Mouse (Mus musculus) brain, embryonic 14.5 days (tissue): ENCODE results near the gene Zfp46.

ENCODE experiments used
- CTCF ChIP-seq: fragments of 200-500 bp; IDR thresholded peaks from 2 replicates; pipeline ENCODE4 v1.5.1; 2012; ENCODE audit warnings: inconsistent platforms, mild to moderate bottlenecking, moderate library complexity, borderline replicate concordance; ENCODE audit not compliant: insufficient read depth, insufficient read length; ENCODE audit errors: extremely low read depth
- POLR2A ChIP-seq: fragments of 200-500 bp; IDR thresholded peaks from 2 replicates; pipeline ENCODE4 v1.6.1; 2012; ENCODE audit warnings: mild to moderate bottlenecking, inconsistent platforms, borderline replicate concordance; ENCODE audit not compliant: poor library complexity, insufficient read depth, insufficient read length, severe bottlenecking; ENCODE audit errors: extremely low read depth

DNA sequence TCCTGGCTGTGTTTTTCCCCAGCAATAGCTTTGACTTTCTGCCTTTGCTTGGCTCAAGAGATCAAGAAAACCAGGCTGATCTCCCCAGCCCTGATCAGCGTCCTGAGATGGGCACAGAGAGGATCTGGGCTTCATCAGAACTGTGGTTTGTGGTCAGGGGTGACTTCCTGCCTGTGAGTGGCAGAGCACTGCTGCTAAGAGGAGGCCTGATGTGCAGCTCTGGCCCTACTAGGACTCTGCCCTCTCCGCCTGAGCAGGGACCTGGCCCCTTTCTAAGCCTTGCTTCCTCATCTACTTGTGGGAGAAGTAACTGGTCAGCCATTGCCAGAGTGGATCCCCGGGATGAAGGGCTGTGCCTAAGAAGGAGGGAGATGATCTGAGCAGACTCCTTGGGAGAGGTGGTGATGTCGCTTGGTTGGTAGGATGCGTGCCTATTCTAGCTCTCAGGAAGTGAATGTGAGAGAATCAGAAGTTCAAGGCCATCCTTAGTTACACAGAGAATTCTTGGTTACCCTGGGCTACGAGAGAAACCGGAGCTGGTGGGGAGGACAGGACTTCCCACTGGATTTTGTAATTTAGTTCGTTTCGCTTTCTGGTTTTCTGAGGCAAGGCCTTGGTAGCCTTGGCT is 17.7 kb upstream of the Zfp46 start:
- TF ChIP-seq CTCF: no peak
- no peak for TF ChIP-seq POLR2A
